Mouse (Mus musculus): ENCODE measurements around the gene Snd1. TPM values are rescaled to one million over a fixed set of nuclear protein-coding genes. Genes with fewer than 3 reads are reported as not detected.
"Not testable (repeated sequence)": the region's sequence is repeated elsewhere in the genome, so short reads cannot be mapped to it uniquely, and the experiment has no call there.

Snd1 gene
- total RNA-seq, 2 experiments from 2014 or later = 80.2 to 83.3 TPM

- no peak for DNase-seq (ENCODE audit: low spot score in 2 of 2)
Observed at GRCm38 (mm10) chr6:28482711-28483315, 7.9 kb downstream of the Snd1 start.

GRCm38 (mm10) chr6:28486008-28486407, 11.1 kb downstream of the Snd1 start:
- DNase-seq (ENCODE audit: low spot score in 2 of 2) = no peak

DNA sequence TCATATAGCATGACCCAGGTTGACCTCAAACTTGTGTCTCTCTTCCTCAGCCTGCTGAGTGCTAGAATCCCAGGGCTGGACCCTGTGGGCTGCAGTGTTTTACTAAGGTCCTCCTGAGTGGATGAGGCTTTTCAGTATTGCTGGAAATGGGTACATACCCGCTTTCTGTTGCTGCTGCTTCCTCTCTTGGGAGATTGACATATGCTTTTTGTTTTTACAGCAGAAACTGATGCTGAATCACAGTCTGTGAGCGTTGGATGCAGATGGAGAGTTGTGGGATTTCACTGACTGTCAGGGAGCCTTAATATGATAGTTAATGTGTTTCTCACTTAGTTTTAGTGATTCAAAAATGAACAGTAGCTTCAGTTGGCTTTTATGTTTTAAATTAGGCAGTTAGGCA, 11.5 kb downstream of the Snd1 start:
- no peak for DNase-seq (ENCODE audit: low spot score in 2 of 2)

DNA sequence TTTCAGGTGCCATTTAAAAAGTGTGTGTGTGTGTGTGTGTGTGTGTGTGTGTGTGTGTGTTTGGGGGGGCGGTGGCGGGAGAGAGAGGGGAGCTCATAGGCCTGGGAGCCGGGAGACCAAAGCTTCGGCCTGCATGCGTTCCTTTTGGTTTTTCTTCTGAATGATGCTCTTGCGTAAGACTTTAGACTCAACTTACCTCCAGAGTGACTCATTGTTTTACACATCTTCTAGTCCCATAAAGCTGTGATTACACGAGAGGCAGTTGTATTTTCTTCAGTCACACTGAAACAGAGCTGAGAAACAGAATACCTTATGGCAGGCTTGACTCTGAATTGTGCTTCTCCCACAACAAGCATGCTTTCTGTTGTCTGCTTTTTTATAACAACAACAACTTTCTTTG, 12.0 kb downstream of the Snd1 start:
- DNase-seq (ENCODE audit: low spot score in 2 of 2) = no peak

DNA sequence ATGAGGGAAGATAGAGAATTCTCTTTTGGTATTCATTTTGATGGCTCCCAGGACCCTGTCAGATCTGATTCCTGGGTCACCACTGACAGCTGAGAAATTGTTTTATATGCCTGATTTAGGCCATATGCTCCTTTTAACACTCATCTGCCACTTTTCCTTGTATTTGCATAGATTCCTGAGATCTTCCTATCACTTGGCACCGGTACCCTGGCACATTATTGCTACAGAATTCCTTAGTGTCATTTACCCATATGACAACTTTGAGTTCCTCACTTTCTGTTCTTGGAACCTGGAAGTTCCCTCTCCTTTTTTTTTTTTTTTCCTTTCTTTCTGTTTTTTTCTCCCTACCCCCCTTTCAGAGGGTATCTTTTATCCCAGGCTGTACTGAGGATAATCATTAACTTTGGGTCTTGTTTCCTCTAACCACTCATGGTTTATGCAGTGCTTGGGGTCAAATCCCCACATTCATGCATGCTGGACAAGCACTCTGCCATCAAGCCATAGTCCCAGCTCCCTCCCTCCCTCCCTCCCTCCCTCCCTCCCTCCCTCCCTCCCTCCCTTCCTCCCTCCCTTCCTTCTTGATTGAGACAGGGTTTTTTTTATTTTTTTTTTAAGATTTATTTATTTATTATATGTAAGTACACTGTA, 13.4 kb downstream of the Snd1 start:
- DNase-seq (ENCODE audit: low spot score in 2 of 2) = no peak

DNA sequence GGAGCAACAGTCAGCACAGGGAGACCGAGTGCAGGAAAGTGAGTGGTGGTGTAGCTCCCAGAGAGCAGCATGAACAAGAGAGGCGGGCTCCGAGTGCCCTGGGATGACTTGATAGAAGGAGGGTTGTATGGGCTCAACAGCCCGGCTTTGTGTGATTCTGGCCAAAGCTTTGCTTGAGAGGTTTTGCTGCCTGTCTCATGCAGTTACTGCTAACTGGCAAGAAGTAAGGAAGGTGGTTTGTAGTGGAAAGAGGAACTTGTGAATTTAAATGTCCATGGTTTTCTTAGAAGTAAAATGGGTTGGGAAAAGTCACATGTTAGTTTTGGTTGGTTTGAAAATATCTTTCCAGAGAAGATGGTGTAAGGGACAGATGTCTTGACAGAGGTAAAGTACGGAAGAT, 15.7 kb downstream of the Snd1 start:
- DNase-seq (ENCODE audit: low spot score in 2 of 2) = no peak

- DNase-seq (ENCODE audit: low spot score in 2 of 2) = no peak
Observed at GRCm38 (mm10) chr6:28491198-28491597, 16.3 kb downstream of the Snd1 start.

DNA sequence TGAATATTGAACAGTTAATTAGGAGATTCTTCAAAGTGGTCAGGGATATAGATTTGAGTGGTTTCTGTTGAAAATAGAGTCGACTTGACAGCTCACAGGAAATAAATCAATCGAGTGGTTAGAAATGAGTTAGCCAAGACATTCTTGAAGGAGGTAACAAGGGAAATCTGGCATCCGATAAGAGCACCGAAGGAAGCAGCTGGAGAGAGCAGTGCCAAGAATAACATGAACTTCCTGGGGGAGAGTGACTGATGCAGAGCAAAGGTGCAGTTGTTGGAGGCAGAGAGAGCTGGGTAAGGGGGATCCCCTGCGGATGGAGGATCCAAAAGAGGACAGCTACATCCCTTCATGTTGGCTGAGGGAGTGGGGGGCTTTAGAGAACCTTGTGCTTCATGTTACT, 22.9 kb downstream of the Snd1 start:
- no peak for DNase-seq (ENCODE audit: low spot score in 2 of 2)

DNA sequence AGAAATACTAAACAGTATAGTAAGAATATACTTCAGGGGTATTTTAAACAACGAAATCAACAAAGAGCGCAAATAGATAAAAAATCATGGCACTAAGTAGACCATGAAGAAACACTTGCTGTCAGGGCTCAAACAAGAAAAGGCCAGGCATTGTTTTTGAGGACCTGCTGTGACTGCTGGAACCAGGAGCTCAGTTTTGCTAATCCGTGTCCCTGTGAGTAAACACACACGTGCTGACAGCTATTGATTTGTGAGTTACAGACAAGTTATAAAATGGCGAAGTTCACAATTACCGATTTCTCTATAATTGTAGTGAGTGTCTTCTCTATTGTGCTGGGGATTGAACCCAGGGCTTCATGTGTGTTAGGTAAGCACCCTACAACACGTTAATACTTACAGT, 27.6 kb downstream of the Snd1 start:
- DNase-seq (ENCODE audit: low spot score in 2 of 2) = no peak

- DNase-seq (ENCODE audit: low spot score in 2 of 2) = no peak
Observed at GRCm38 (mm10) chr6:28503148-28503547, 28.2 kb downstream of the Snd1 start.

GRCm38 (mm10) chr6:28504611-28505010, 29.7 kb downstream of the Snd1 start:
- DNase-seq (ENCODE audit: low spot score in 2 of 2) = no peak

DNA sequence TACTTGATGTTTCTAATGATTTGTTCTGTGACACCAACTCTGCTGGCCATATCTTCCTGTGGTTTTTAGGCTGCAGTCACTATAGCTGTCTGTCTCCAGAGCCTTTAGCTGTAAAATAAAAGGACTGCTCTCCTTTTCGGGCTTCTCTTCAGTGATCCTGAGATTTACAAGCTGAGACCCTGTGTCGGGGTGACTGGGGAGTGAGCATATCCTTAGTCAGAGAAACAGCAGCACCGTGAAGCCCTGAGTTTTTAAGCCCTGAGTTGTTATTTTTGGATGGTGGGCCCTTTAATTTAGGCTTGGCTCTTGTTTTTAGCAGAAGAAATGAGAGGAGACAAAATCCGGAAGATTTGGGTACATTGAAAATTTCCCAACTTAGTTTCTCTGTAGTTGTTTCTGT, 32.8 kb downstream of the Snd1 start:
- no peak for DNase-seq (ENCODE audit: low spot score in 2 of 2)

- no peak for DNase-seq (ENCODE audit: low spot score in 2 of 2)
Observed at GRCm38 (mm10) chr6:28514195-28514594, 39.3 kb downstream of the Snd1 start.

GRCm38 (mm10) chr6:28514830-28515350, 40.0 kb downstream of the Snd1 start:
- DNase-seq (ENCODE audit: low spot score in 2 of 2) = no peak

DNA sequence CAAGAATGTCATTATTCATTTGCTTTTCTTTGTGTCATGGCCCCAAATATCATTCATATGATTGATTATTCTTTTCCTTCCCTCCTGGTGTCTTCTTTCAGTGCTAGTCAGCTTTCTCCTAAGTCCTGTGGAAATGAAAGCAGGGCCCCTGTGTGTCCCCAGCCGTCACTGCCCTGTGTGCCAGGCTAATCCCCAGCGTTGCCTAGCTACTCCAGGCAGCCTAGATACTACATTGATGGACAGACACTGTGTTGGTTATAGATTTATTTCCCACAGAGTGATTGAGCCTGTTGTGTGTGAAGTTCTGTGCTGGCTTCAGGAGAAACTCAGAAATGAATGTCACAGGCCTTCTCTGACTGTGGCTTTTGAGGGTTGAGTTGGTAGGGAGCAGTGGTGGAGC, 41.7 kb downstream of the Snd1 start:
- DNase-seq (ENCODE audit: low spot score in 2 of 2) = no peak

GRCm38 (mm10) chr6:28517050-28517449, 42.1 kb downstream of the Snd1 start:
- no peak for DNase-seq (ENCODE audit: low spot score in 2 of 2)

- DNase-seq (ENCODE audit: low spot score in 2 of 2) = no peak
Observed at GRCm38 (mm10) chr6:28519426-28519825, 44.5 kb downstream of the Snd1 start.

DNA sequence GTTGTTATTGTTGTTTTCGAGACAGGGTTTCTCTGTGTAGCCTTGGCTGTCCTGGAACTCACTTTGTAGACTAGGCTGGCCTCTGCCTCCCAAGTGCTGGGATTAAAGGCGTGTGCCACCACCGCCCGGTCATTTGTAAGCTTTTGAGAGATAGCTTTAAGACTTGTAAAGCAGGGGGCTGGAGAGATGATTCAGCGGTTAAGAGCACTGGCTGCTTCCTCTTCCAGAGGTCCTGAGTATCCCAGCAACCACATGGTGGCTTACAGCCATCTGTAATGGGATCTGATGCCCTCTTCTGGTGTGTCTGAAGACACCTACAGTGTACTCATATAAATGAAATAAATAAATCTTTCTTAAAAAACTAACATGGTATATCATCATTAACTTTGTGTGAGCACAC, 45.8 kb downstream of the Snd1 start:
- not testable (repeated sequence) for DNase-seq (ENCODE audit: low spot score in 2 of 2)

DNA sequence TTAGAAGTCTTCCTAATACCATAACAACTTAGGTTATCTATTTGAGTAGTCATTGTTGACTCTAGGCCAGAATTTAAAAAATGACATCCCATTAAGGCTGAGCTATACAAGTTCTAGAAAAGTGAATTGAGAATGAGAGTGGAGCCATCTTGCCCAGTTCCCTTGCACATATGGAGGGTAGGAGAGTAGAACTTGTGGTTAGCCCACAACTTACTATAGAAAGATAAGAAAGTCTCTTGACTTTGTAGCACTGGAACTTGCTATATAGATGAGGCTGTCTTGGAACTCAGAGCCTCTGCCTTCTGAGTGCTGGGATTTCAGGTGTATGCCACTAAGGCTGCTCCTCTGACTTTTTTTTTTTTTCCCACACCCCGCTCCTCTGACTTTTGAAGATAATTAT, 46.5 kb downstream of the Snd1 start:
- no peak for DNase-seq (ENCODE audit: low spot score in 2 of 2)

- DNase-seq (ENCODE audit: low spot score in 2 of 2) = no peak
Observed at GRCm38 (mm10) chr6:28525589-28525988, 50.6 kb downstream of the Snd1 start.

DNA sequence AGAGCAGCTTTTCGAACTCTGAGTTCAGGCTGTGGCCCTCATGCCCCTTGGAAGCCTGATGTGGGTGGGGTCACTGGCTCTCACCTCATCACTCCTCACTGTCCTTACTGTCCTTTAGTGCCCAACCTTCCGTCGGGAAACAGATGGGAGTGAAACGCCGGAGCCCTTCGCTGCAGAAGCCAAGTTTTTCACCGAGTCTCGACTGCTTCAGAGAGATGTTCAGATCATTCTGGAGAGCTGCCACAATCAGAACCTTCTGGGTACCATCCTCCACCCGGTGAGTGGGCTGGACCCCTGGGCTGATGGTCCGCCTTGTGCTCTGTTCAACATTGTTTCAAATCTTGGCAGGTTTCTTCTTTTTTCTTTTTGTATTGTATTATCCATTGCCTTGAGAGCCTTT, 52.5 kb downstream of the Snd1 start:
- DNase-seq (ENCODE audit: low spot score in 2 of 2) = no peak

- DNase-seq (ENCODE audit: low spot score in 2 of 2) = no peak
Observed at GRCm38 (mm10) chr6:28528208-28528607, 53.3 kb downstream of the Snd1 start.

DNA sequence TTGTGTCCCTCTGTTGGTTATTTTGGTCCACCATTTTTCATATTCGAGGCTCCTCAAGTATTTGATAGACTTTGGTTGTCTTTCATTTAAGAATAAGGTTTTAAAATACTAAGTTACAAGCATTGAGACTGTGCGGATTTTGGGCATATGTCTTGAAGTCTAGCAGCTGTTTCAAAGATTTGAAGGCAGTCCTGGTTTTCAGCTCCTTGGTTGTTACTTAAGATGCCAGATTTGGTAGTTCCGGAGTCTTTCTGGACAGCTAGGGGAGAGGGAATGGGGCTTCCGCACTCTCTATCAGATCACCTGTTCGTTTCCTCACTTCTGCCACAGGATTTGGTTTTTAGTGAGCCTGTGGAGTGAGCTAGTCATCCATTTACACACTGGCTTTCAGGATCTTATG, 61.5 kb downstream of the Snd1 start:
- DNase-seq (ENCODE audit: low spot score in 2 of 2) = no peak
